Mouse (Mus musculus): ENCODE data around the gene Dvl1.

DNA sequence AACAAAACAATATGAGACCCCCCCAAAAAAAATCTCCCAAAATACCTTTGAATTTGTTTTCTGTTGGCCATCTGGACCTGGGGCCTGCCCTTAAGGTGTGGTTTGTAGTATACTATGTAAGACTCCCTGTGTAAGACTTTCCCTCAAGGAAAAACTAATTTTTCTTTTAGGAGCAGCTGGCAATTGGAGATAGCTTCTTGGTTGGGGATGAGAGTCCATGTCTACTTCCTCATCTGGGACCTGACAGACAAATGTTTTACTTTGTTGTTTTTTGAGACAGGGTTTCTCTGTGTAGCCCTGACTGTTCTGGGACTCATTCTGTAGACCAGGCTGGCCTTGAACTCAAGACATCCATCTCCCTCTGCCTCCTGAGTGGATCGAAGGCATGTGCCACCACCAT lies 45.1 kb upstream of the Dvl1 start:
- TF ChIP-seq POLR2A (IDR thresholded peaks at IDR 0.05; ENCODE audit: borderline replicate concordance, control insufficient read depth, low read depth, low read length) (no peak), CTCF (IDR thresholded peaks at IDR 0.05; ENCODE audit: control insufficient read depth, insufficient read depth, low read length) (no peak)

All from bone marrow, adult 2 months (tissue).